Mouse (Mus musculus): ENCODE results near the gene Ppid. TPM values are rescaled to one million over a fixed set of nuclear protein-coding genes. Genes with fewer than 3 reads are reported as not detected.
"Not testable (repeated sequence)": the region's sequence is repeated elsewhere in the genome, so short reads cannot be mapped to it uniquely, and the experiment has no call there.

Ppid gene
- total and polyA plus RNA-seq, 2 experiments from 2014 or later: 67.6 to 121 TPM

DNA sequence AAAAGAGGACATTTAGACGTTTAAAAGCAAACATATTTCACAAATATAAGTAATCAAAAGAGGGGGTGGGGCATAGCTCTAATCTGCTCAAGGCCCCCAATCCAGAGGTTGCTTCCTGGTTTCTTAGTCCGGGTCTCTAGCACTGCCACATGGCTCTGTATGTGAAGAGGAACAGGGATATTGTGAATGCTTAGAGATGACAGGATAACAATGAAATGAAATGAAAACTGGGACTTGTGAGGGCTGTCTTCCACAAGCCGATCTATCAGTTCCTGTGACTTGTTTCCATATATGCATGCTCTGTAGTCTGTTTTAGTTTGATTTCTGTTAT lies 21.8 kb upstream of the Ppid start:
- Histone ChIP-seq H3K9me3 (ENCODE audit: low read length) (no peaks in the 10 kb centered on the region), H3K4me1 (ENCODE audit: insufficient read depth, low read length) (no peaks in the 10 kb centered on the region), H3K4me3 (ENCODE audit: low read depth, low read length) (no peak overlapping the region), H3K36me3 (ENCODE audit: insufficient read depth, low read length) (no peaks in the 10 kb centered on the region), H3K27me3 (ENCODE audit: insufficient read depth, low read length) (no peaks in the 10 kb centered on the region), H3K4me2 (ENCODE audit: low read depth, low read length, poor library complexity, severe bottlenecking) (no peak overlapping the region), H3K27ac (ENCODE audit: low read depth, low read length) (no peak overlapping the region), H3K9ac (replicated peaks; ENCODE audit: low read length, poor library complexity, severe bottlenecking) (no peak overlapping the region)
- WGBS: 83% methylated on average over 3 of the region's 3 CpGs
- ATAC-seq (ENCODE audit: low FRiP score) (no peak), DNase-seq (ENCODE audit: low spot score) (no peak)
- TF ChIP-seq CTCF (IDR thresholded peaks at IDR 0.05): no peak

DNA sequence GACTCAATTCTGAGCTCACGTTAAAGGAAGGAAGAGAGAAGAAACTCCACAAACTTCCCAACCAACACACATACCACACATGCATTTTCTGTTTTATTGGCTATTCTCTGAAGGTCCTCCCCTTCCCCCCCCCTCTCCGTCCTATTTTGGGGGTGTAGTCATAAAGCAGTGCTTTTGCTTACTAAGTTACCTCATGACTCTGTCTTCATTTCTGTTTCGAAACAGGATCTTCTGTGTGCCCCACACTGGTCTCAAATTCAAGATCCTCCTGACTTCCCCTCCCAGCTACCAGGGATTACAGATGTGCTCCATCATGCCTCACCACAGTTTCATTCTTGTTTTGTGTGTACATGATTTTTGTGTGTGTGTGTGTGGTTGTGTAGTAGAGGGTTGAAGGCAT lies 18.7 kb upstream of the Ppid start:
- WGBS: 69% methylated on average over 3 of the region's 3 CpGs
- no peak overlapping the region for H3K9ac ChIP-seq (replicated peaks; ENCODE audit: low read length, poor library complexity, severe bottlenecking)
- H3K27ac ChIP-seq (ENCODE audit: low read depth, low read length): no peak overlapping the region

DNA sequence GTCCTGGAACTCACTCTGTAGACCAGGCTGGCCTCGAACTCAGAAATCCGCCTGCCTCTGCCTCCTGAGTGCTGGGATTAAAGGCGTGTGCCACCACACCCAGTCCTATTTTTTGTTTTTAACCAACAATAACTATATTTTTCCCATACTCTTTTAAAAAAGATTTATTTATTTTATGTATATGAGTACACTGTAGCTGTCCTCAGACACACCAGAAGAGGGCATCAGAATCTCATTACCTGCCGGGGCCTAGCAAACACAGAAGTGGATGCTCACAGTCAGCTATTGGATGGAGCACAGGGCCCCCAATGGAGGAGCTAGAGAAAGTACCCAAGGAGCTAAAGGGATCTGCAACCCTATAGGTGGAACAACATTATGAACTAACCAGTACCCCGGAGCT lies 17.8 kb upstream of the Ppid start:
- H3K27ac ChIP-seq (ENCODE audit: low read depth, low read length); H3K27me3 ChIP-seq (ENCODE audit: insufficient read depth, low read length); H3K4me3 ChIP-seq (ENCODE audit: low read depth, low read length); H3K9me3 ChIP-seq (ENCODE audit: low read length); H3K4me1 ChIP-seq (ENCODE audit: insufficient read depth, low read length); H3K4me2 ChIP-seq (ENCODE audit: low read depth, low read length, poor library complexity, severe bottlenecking); DNase-seq (ENCODE audit: low spot score); ATAC-seq (ENCODE audit: low FRiP score); H3K9ac ChIP-seq (replicated peaks; ENCODE audit: low read length, poor library complexity, severe bottlenecking); H3K36me3 ChIP-seq (ENCODE audit: insufficient read depth, low read length): not testable (repeated sequence)
- WGBS: 97% methylated on average over 5 of the region's 5 CpGs

More for the DNA sequence above, 18.7 kb upstream of the Ppid start:
- no peak for DNase-seq (ENCODE audit: low spot score)
- no peak for TF ChIP-seq CTCF (IDR thresholded peaks at IDR 0.05)
- no peaks in the 10 kb centered on the region for H3K27me3 ChIP-seq (ENCODE audit: insufficient read depth, low read length)
- no peaks in the 10 kb centered on the region for H3K4me1 ChIP-seq (ENCODE audit: insufficient read depth, low read length)
- no peaks in the 10 kb centered on the region for H3K36me3 ChIP-seq (ENCODE audit: insufficient read depth, low read length)
- no peak overlapping the region for H3K4me3 ChIP-seq (ENCODE audit: low read depth, low read length)
- H3K9me3 ChIP-seq (ENCODE audit: low read length): no peaks in the 10 kb centered on the region
- no peak for ATAC-seq (ENCODE audit: low FRiP score)
- H3K4me2 ChIP-seq (ENCODE audit: low read depth, low read length, poor library complexity, severe bottlenecking): no peak overlapping the region

DNA sequence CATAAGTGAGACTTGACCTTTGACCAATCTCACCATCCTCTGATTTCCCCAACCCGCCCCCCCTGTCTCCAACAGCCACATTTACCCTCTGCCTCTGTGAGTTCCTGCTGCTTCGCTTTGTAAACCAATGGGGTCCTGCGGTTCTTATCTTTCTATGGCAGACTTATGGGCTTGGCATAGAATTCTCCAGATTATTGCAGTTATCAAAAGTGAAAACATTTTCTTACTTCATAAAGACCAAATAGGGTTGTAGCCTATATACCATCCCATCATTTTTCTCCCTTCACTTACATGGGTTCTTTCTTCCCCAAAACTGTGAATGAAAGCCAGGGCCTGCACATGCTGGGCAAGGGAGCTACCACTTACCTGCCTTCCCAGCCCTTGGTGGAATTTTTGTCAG lies 16.8 kb upstream of the Ppid start:
- Histone ChIP-seq H3K36me3 (ENCODE audit: insufficient read depth, low read length) (no peaks in the 10 kb centered on the region), H3K27ac (ENCODE audit: low read depth, low read length) (no peak overlapping the region), H3K4me2 (ENCODE audit: low read depth, low read length, poor library complexity, severe bottlenecking) (no peak overlapping the region), H3K4me1 (ENCODE audit: insufficient read depth, low read length) (no peaks in the 10 kb centered on the region), H3K4me3 (ENCODE audit: low read depth, low read length) (no peak overlapping the region), H3K9me3 (ENCODE audit: low read length) (no peaks in the 10 kb centered on the region), H3K9ac (replicated peaks; ENCODE audit: low read length, poor library complexity, severe bottlenecking) (no peak overlapping the region), H3K27me3 (ENCODE audit: insufficient read depth, low read length) (no peaks in the 10 kb centered on the region)
- ATAC-seq (ENCODE audit: low FRiP score) (no peak), DNase-seq (ENCODE audit: low spot score) (no peak)
- no peak for TF ChIP-seq CTCF (IDR thresholded peaks at IDR 0.05)
- WGBS: 78% methylated on average over 3 of the region's 3 CpGs

DNA sequence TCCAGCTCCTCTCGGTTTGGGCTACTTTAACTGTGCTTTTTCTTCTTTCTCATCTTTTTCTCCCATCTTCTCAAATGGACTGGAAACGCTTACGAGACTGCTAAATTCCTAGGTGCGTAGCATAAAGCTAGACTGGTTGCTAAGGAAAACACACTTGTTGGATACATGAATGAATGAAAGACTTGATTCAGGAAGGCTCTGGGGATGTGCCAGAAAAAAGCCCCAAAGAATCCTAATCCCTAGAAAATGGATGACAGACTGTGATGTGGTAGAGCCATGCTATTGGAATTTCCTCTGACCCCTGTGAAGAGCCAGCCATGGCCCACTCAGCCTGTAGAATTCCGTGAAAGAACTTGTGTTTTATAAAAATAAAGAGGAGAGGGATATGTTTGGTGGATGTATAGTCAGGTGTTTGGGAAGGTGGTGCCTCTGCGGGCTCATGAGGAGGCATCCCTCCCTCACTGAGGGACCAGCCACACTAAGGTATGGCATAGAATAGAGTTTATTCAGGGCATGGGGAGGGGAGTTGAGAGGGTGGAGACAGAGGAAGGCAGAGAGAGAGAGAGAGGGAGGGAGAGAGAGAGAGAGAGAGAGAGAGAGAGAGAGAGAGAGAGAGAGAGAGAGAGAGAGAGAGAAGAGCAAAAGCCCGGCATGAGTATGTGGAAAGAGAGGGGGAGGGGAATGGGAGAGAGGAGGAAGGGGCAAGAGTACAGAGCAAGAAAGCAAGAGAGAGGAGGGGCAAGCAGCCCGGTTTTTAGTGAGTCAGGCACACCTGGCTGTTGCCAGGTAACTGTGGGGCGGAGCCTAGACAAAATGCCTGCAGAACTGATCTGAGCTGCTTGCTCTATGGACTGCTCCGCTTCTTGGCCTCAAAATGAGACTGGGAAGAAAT lies 15.3 kb upstream of the Ppid start:
- H3K27ac ChIP-seq (ENCODE audit: low read depth, low read length): no peak overlapping the region
- no peaks in the 10 kb centered on the region for H3K9me3 ChIP-seq (ENCODE audit: low read length)
- H3K27me3 ChIP-seq (ENCODE audit: insufficient read depth, low read length): no peaks in the 10 kb centered on the region
- 13% methylated on average over 10 of the region's 10 CpGs for WGBS
- ATAC-seq (ENCODE audit: low FRiP score) (peak; percentile 82), DNase-seq (ENCODE audit: low spot score) (peak; percentile 66)
- no peak for TF ChIP-seq CTCF (IDR thresholded peaks at IDR 0.05)
- H3K36me3 ChIP-seq (ENCODE audit: insufficient read depth, low read length): no peaks in the 10 kb centered on the region
- H3K4me1 ChIP-seq (ENCODE audit: insufficient read depth, low read length): no peaks in the 10 kb centered on the region
- H3K4me3 ChIP-seq (ENCODE audit: low read depth, low read length): no peak overlapping the region
- H3K4me2 ChIP-seq (ENCODE audit: low read depth, low read length, poor library complexity, severe bottlenecking): peak overlapping the region; percentile 20
- no peak overlapping the region for H3K9ac ChIP-seq (replicated peaks; ENCODE audit: low read length, poor library complexity, severe bottlenecking)

DNA sequence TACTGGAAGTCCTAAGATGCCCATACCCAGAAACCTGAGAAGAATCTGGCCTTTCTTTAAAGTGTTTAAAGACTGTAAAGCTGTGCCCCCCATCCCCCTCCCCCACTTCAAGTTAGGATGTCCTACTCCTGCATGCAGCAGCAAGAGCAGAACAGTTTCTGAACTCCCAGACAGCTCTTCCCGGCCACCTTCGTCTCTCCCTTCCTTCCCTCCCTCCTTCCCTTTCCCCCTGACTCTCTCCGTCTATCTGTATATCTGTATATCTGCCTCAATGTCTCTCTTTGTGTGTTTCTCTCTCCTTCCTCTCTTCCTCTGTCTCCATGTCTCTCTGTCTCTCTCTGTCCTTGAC lies 14.7 kb upstream of the Ppid start:
- H3K4me3 ChIP-seq (ENCODE audit: low read depth, low read length): no peak overlapping the region
- no peak overlapping the region for H3K27ac ChIP-seq (ENCODE audit: low read depth, low read length)
- no peaks in the 10 kb centered on the region for H3K9me3 ChIP-seq (ENCODE audit: low read length)
- H3K27me3 ChIP-seq (ENCODE audit: insufficient read depth, low read length): no peaks in the 10 kb centered on the region
- H3K36me3 ChIP-seq (ENCODE audit: insufficient read depth, low read length): no peaks in the 10 kb centered on the region
- ATAC-seq (ENCODE audit: low FRiP score): peak; percentile 17; the same call in 1 of the 2 replicates
- no peaks in the 10 kb centered on the region for H3K4me1 ChIP-seq (ENCODE audit: insufficient read depth, low read length)
- WGBS: 17% methylated on average over 3 of the region's 3 CpGs
- no peak overlapping the region for H3K9ac ChIP-seq (replicated peaks; ENCODE audit: low read length, poor library complexity, severe bottlenecking)
- no peak for TF ChIP-seq CTCF (IDR thresholded peaks at IDR 0.05)
- DNase-seq (ENCODE audit: low spot score): no peak
- H3K4me2 ChIP-seq (ENCODE audit: low read depth, low read length, poor library complexity, severe bottlenecking): peak overlapping the region; percentile 20

All from midbrain, postnatal 0 days (tissue).